Mouse (Mus musculus) layer of hippocampus, adult 11-12 months (tissue): ENCODE measurements around the gene Hmgcll1.
"Not testable (repeated sequence)": the region's sequence is repeated elsewhere in the genome, so short reads cannot be mapped to it uniquely, and the experiment has no call there.

Source experiments
- DNase-seq: peaks from one replicate; pipeline ENCODE4 v3.0.0; 2022; ENCODE audit warnings: low spot score

Hmgcll1 gene

GRCm38 (mm10) chr9:76060935-76061334 lies 46.3 kb downstream of the Hmgcll1 start:
- no peak for DNase-seq

GRCm38 (mm10) chr9:76061492-76061891 lies 46.8 kb downstream of the Hmgcll1 start:
- no peak for DNase-seq

GRCm38 (mm10) chr9:76064164-76064563 lies 49.5 kb downstream of the Hmgcll1 start:
- DNase-seq, result no peak

GRCm38 (mm10) chr9:76091561-76091960 lies 76.9 kb downstream of the Hmgcll1 start:
- DNase-seq, result no peak

- no peak for DNase-seq
These were observed 82.6 kb downstream of the Hmgcll1 start for GRCm38 (mm10) chr9:76097221-76097620.

- no peak for DNase-seq
These were observed 85.3 kb downstream of the Hmgcll1 start for GRCm38 (mm10) chr9:76099981-76100380.

GRCm38 (mm10) chr9:76104416-76104815 lies 89.8 kb downstream of the Hmgcll1 start:
- not testable (repeated sequence) for DNase-seq

GRCm38 (mm10) chr9:76104846-76105245 lies 90.2 kb downstream of the Hmgcll1 start:
- no peak for DNase-seq

- peak; percentile 77 for DNase-seq
These were observed 108.2 kb downstream of the Hmgcll1 start for GRCm38 (mm10) chr9:76122888-76123287.

- DNase-seq, result no peak
These were observed 109.6 kb downstream of the Hmgcll1 start for GRCm38 (mm10) chr9:76124249-76124648.

GRCm38 (mm10) chr9:76129353-76129752 lies 114.7 kb downstream of the Hmgcll1 start:
- DNase-seq, result no peak

- no peak for DNase-seq
These were observed 119.4 kb downstream of the Hmgcll1 start for GRCm38 (mm10) chr9:76134042-76134441.

GRCm38 (mm10) chr9:76138378-76139109 lies 123.9 kb downstream of the Hmgcll1 start:
- DNase-seq, result peak; percentile 5

- no peak for DNase-seq
These were observed 130.9 kb downstream of the Hmgcll1 start for GRCm38 (mm10) chr9:76145593-76145992.

GRCm38 (mm10) chr9:76162446-76162845 lies 147.8 kb downstream of the Hmgcll1 start:
- DNase-seq, result no peak

- peak; percentile 14 for DNase-seq
These were observed 153.7 kb downstream of the Hmgcll1 start for GRCm38 (mm10) chr9:76168355-76168754.

GRCm38 (mm10) chr9:76172686-76173295 lies 158.1 kb downstream of the Hmgcll1 start:
- no peak for DNase-seq

- DNase-seq, result no peak
These were observed 164.6 kb downstream of the Hmgcll1 start for GRCm38 (mm10) chr9:76179221-76179620.
